Mouse (Mus musculus) thymus, postnatal 36 days (tissue): ENCODE measurements around the gene Ikzf4.

ENCODE experiments used
- DNase-seq, 2 experiments: peaks; one replicate each; pipeline ENCODE4 v3.0.0; 2022; ENCODE audit warnings: mixed read lengths in 2 of 2

The Ikzf4 gene

GRCm38 (mm10) chr10:128645111-128646011 lies at the start of gene Ikzf4:
Gene Ikzf4 (minus strand): TSS chr10:128645991.
- DNase-seq, result peak; percentile 47 to 57

GRCm38 (mm10) chr10:128695411-128695991 lies 49.7 kb upstream of the Ikzf4 start:
- no peak for DNase-seq

DNA sequence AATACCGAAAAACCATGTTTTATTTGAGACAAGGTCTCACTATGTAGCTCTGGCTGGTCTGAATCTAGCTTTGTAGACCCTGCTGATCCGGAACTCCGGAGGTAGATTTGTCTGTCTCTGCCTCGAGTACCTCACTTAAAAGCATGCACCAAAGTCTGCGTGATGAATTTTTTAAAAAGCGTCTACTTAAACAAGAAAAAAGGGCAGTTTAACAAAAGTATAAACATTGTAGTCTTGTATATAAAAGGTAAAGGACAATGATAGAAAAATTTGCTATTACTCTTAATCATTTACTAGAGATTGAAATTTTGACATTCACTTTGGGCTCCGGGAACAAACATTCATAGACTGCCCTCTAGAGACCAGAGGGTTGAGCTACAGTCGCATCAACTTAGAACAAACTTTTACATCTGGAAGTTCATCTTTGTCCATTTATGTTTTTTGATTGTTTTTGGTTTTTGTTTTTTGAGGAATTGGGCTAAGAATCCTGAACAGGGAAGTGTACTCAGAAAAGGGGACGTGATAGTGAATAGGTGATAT lies 28.7 kb upstream of the Ikzf4 start:
- DNase-seq, result no peak

- peak; percentile 87 to 91 for DNase-seq
Measured at GRCm38 (mm10) chr10:128673763-128674468, 28.1 kb upstream of the Ikzf4 start, which contains the start of gene Suox. Gene Suox (minus strand): TSS chr10:128674073.

DNA sequence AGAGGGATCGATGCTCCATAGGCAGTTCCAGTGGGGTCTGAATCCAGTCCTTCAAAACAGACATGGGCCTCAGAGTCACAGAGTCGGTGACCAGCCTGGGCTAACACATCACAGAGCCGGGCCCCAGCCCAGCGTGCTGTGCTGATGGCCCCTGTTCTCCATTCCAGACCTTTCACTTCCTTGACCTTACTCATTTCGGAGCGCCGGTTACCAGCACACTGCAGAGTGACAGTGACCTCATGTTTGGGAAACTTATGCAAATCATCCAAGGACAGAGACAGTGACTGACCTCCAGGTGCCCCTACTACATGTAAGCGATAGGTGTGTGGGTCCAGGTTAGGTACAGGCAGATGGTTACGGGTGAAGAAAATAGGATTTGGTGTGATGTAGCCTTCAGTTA lies 25.4 kb upstream of the Ikzf4 start:
- no peak for DNase-seq

DNA sequence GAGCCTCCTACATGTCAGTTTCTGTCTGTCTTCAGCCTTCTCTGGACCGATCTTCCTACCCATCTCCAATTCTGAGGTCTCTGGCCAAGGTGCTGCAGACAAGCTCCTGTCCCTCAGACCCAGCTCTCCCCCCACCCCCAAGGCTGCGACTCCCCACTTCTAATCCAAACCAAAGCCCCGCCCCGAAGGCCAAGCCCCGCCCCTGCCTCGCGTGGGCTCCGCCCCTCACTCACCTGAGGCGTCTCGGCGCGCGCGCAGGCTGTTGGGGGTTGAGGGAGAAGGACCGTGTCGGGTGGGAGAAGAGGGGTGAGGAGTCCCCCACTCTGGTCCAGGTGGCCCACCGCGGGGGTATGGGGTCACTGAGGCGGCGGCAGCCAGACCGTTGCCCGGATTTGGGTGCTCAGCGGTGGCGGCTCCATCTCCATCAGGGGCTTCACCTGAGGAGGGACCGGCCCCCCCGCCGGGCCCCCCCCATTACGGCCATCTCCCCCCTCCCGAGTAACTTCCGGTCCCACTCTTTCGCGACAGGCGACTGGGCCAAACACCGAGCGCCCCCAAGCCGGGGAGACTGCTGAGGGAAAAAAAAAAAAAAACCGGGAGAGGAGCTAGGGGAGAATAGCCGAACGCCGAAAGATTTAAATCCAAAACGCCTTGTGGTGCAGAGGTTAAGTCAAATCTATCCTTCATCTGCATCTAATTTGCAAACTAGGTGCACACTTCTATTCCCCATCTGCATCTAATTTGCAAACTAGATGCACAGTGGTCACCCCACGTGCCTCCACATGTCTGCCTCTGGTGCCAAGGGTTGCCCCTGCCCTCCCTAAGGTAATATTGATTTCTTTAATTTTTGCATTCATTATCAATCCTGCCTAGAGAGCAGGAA lies 23.2 kb upstream of the Ikzf4 start:
- DNase-seq, result peak; percentile 67 to 73

GRCm38 (mm10) chr10:128665806-128666205 lies 20.0 kb upstream of the Ikzf4 start:
- no peak for DNase-seq

DNA sequence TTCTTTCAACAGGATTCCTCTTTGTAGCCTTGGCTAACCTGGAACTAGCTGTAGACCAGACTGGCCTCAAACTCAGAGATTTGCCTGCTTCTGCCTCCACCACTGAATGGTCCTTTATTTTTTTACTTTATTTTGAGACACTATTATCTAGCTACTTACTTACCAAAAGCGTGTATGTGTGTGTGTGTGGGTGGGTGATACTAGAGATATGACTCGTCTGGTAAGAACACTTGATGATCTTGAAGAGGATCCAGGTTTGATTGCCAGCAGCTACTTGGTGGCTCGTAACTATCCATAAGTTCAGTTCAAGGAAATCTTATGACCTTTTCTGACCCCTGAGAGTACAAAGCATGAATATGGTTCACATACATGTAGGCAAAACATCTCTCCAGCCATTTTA lies 19.5 kb upstream of the Ikzf4 start:
- no peak for DNase-seq

GRCm38 (mm10) chr10:128664808-128665207 lies 19.0 kb upstream of the Ikzf4 start:
- DNase-seq, result no peak

GRCm38 (mm10) chr10:128663441-128664220 lies 17.8 kb upstream of the Ikzf4 start:
- DNase-seq, result no peak

DNA sequence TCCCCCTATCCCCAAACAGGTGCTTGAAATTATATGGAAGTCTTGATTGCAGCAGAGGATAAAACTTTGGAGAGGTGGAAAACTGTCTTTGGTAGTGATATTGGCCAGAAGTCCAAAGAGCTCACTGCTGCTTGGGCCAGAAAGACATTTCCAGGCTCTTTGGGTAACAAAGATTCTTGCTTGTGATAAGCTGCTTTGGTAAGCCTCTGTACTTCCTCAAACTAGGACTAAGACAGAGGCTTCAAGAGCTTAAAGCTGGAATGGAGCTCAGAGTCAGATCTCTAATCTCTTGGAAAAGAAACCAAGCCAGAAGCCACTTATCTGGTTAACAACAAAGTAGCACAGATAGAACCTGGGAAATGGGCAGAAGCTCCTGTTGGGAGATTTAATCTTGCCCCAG lies 16.7 kb upstream of the Ikzf4 start:
- no peak for DNase-seq

DNA sequence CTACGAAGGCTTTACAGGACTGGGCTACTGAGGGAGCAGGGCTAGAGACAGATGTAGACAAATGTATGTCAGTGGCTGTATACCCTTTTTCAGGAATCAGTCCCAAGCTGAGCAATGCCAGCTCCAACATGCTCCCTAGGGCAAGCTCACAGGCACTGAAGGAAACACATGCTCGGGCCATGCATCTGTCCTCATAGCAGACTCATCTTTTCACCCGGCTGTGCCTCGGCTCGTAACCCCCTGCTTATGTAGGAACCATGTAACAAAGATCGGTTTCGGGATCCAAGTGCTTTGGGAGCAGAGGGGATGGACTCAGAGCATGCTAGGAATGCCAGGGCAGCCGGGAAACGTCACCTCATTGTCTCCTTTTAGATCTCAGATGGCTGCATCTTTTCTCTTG lies 13.7 kb upstream of the Ikzf4 start:
- no peak for DNase-seq

- no peak for DNase-seq
Measured at GRCm38 (mm10) chr10:128657844-128658243, 12.1 kb upstream of the Ikzf4 start.

- no peak for DNase-seq
Measured at GRCm38 (mm10) chr10:128656731-128657130, 10.9 kb upstream of the Ikzf4 start.

- DNase-seq, result no peak
Measured at GRCm38 (mm10) chr10:128655254-128655653, 9.5 kb upstream of the Ikzf4 start.

DNA sequence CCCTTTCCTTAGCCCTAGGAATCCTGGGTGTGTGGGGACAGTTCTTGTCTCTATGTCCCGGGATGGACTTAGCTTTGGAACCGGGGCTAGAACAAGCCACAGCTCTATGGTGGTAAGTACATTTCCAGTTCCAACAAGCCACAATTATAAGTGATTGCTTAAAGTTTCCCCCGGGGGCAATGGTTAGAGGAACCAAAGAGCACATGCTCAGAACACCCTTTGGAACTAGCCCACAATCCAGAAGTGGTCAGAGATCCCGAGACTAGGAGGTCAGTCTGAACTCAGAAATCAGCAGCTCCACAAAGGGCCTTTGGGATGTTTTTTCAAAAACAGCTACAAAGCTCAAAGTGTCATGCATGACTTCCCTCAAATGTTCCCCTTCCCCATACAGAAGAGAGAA lies 8.1 kb upstream of the Ikzf4 start:
- no peak for DNase-seq

DNA sequence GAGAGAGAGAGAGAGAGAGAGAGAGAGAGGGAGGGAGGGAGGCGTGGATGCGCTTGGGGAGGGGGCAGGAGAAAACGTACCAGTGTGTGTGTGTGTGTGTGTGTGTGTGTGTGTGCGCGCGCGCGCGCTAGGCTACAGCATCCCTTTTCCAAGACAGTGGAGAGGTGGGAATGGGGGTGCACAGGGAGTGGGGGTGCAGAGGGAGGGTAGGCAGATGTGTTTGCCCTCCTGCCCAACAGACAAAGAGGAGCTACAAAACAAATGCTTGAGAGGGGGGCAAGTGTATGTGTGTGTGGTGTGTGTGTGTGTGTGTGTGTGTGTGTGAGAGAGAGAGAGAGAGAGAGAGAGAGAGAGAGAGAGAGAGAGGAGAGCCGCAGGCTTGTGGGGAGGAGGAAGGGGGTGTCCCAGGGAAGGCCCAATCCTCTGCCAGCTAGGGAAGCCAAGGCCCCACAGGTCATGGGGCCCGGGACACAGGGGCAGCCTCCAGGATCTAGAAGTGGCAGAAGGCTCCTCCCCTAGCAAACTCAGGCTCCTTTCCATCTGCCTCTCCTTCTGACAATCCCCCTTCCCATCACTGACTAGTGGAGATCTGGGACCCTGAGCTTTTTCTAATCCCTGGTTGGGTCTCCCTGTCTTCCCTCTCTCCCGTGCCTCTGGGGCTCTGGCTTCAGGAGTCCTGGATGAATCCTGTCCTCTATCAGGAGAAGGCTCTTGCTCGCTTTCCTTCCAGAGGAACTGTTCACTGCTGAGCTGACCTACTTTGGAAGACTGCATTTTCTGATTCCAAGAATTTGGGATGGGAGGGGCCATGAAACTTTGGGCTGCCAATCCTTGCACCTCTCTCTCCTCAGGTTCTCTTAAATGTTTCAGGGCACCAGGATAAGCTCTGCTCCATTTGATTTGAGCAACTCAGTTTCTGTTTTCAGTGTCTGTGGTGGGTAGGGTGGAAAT lies 623 bp upstream of the Ikzf4 start:
- peak; percentile 38 to 47 for DNase-seq

DNA sequence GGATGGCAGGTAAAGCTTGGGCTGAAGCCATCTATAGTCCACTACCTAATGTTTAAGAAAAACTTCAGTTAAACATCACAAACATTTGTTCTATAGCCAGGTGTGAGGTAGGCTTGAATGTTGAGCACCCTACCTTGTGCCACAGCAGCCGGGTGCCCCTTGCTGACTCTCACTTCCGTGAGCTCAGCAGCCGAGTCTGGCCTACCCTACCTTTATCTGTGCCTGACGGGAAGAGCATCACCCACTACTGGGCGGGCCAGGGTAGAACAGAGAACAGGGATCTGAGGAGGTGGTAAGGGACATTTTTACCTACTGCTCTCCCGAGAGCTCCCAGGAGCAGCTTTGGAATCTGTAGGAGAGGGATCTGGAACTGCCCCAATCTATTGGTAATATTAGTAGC lies 3.0 kb downstream of the Ikzf4 start:
- no peak for DNase-seq

DNA sequence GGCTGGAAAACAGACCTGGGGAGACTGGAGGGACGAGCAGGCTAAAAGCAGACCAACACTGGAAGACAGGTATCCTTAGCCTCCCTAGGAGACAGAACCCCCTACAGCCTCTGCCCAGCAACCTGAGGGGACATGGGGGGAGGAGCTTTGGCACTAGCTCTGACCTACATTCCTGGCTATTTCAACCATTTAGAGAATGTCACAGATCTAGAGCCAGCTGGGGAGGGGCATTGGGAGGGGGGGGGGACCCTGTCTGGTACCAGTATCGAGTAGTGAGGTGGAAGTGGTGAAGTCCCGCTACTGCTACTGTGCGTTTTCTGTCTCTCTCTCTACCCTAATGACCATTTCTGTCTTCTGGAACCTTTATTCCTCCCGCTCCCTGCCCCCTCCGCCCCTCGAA lies 3.9 kb downstream of the Ikzf4 start:
- no peak for DNase-seq

DNA sequence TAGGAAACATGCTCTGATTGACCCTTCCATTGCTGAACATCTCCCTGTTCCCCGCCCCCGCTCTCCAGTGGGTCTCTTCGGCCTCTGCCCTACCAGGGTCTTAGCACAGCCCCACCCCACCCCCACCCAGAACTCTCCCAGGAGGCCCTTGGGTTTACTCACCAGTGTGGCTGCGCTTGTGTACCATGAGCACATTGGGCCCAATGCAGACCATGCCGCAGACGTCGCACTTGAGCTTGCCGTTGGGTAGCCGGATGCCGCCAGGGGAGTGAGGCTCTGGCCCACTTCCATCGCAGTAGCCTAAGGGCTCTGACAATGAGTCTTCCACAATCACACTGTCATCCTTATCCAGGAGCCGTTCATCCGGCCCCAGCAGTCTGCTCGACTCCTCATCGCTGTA lies 4.9 kb downstream of the Ikzf4 start:
- no peak for DNase-seq
